Mouse (Mus musculus) hindbrain, embryonic 16.5 days (tissue): ENCODE results near the gene Mrpl14. TPM values are rescaled to one million over a fixed set of nuclear protein-coding genes. Genes with fewer than 3 reads are reported as not detected.

Experiments used
- ATAC-seq: fragments of 200-750 bp; cut with Nextera tagmentation; 2 replicates; pipeline ENCODE4 v1.8.0; 2017; ENCODE audit warnings: moderate TSS enrichment, moderate library complexity
- H3K27ac ChIP-seq: fragments of 300-500 bp; sonication (generic); 2 replicates; pipeline ENCODE4 v1.5.1; 2014; ENCODE audit warnings: low read depth, mild to moderate bottlenecking, control low read depth, low read length, moderate library complexity
- H3K27me3 ChIP-seq: fragments of 300-500 bp; sonication (generic); replicated peaks from 2 replicates; pipeline ENCODE4 v1.6.1; 2014; ENCODE audit warnings: low read length; ENCODE audit not compliant: control insufficient read depth, insufficient read depth
- H3K36me3 ChIP-seq: fragments of 300-500 bp; sonication (generic); 2 replicates; pipeline ENCODE4 v1.6.1; 2014; ENCODE audit warnings: mild to moderate bottlenecking, low read length, moderate library complexity, mixed read lengths; ENCODE audit not compliant: control insufficient read depth, insufficient read depth
- H3K4me1 ChIP-seq: fragments of 300-500 bp; sonication (generic); 2 replicates; pipeline ENCODE4 v1.6.1; 2014; ENCODE audit warnings: low read depth, low read length; ENCODE audit not compliant: control insufficient read depth, insufficient read depth
- H3K4me2 ChIP-seq: fragments of 300-500 bp; sonication (generic); 2 replicates; pipeline ENCODE4 v1.6.1; 2014; ENCODE audit warnings: mild to moderate bottlenecking, low read length, control low read depth, moderate library complexity
- H3K4me3 ChIP-seq: fragments of 300-500 bp; sonication (generic); 2 replicates; pipeline ENCODE4 v1.5.1; 2014; ENCODE audit warnings: mild to moderate bottlenecking, low read length, control low read depth, moderate library complexity
- H3K9ac ChIP-seq: fragments of 300-500 bp; sonication (generic); 2 replicates; pipeline ENCODE4 v1.6.1; 2014; ENCODE audit warnings: low read depth, mild to moderate bottlenecking, control low read depth, low read length, moderate library complexity
- H3K9me3 ChIP-seq: fragments of 300-500 bp; sonication (generic); 2 replicates; pipeline ENCODE4 v1.6.1; 2014; ENCODE audit warnings: mild to moderate bottlenecking, low read length, moderate library complexity; ENCODE audit not compliant: control insufficient read depth
- WGBS: fragments of 180-500 bp; shearing (Covaris S2); extraction: QIAGEN DNeasy Blood & Tissue Kit; methylation state at CpG from one replicate; pipeline ENCODE4 v1.1.7; 2014; 5-methylcytosine and 5-hydroxymethylcytosine counted together
- polyA plus RNA-seq: library from polyadenylated mRNA; unstranded; fragments of >200 nt; fragmentation: Nextera tagmentation; extraction: Ambion mirVana; gene quantifications from 2 replicates; pipeline ENCODE4 v1.2.1, GENCODE M21; 2015

Mrpl14 gene
- polyA plus RNA-seq, 1 experiment from 2014 or later, result 134 TPM

DNA sequence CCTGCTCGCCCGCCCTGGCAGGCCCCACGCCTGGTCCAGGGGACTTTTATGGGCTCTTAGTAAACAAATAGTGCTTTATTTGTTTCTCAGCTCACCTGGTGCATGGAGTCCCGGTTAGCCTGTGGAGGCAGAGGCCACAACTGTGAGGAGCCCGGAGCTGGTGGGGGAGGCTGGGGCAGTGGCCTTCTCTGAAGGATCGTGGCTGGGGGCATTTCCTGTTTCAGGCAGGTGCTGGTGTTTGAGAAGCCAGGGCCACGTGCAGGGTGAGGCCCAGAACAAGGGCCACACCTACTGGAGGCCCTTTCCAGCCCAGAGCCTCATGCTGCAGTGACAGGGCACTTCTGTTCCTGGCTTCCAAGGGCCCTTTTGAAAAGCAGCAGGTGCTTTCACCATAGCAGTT is 40.1 kb downstream of the Mrpl14 start:
- WGBS, result 80% methylated on average over 7 of the region's 7 CpGs
- Histone ChIP-seq H3K9me3 (no peaks in the 10 kb centered on the region), H3K36me3 (no peaks in the 10 kb centered on the region), H3K4me3 (no peak overlapping the region), H3K4me1 (peaks cover 12% of the 10 kb centered on the region), H3K9ac (no peak overlapping the region), H3K4me2 (no peak overlapping the region), H3K27me3 (no peaks in the 10 kb centered on the region; the same call in 1 of the 2 replicates), H3K27ac (no peak overlapping the region)
- no peak for ATAC-seq

DNA sequence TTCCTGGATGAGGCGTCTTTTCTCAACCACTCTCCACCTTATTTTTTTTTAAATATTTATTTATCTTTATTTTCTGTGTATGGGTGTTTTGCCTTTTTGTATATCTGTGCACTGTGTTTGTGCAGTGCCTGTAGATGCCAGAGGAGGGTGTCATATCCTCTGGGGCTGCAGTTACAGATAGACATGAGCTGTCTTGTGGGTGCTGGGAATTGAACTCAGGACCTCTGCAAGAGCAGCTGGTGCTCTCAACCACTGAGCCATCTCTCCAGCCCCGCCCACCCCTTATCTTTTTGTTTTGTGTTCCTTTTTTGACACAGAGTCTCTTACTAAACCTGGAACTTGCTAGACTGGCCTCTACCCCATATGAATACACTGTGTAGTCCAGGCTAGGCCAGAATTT is 41.4 kb downstream of the Mrpl14 start:
- ATAC-seq, result no peak
- Histone ChIP-seq H3K27me3 (no peaks in the 10 kb centered on the region; the same call in 1 of the 2 replicates), H3K9ac (no peak overlapping the region), H3K4me3 (no peak overlapping the region), H3K4me1 (peaks cover 10% of the 10 kb centered on the region), H3K4me2 (no peak overlapping the region), H3K27ac (no peak overlapping the region), H3K9me3 (no peaks in the 10 kb centered on the region), H3K36me3 (no peaks in the 10 kb centered on the region)
- 93% methylated on average over 2 of the region's 2 CpGs for WGBS

DNA sequence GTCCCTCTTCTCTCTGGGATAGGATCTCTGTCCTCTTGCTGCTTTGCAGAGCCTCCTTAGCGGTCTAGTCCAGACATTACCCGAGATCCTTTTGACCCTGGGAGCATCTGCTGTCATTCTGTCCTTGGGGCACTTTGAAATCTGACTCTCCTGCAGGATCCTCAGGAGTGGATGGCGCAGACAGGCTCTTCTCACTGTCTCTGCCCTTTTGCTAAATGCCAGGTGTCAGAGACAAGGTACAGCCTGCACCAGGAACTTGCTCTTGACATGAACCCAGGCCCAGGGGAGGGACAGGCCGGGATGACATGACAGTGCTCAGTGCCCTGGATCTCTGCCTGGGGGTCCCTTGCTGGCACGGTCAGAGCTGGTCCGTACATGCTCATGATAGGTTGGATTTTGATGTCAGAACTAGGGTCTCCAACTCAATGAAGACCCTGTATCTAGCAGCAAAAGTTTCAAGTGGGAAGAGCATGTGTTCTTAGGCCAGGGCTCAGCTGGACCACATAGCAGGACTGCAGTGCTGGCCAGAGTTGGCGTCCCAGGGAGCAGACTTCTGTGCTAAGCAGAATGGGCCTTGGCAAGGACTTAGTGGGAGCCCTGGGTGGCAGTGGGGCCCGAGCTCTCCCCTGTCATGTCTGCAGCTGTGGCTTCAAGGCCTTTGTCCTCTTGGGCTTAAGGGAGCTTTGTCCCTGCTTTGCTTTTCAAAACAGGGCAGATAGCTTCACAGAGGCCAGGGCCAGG is 42.0 kb downstream of the Mrpl14 start:
- H3K27me3 ChIP-seq, result no peaks in the 10 kb centered on the region; the same call in 1 of the 2 replicates
- WGBS, result 64% methylated on average over 8 of the region's 8 CpGs
- H3K4me1 ChIP-seq, result peaks cover 5% of the 10 kb centered on the region
- no peak for ATAC-seq
- H3K36me3 ChIP-seq, result no peaks in the 10 kb centered on the region
- H3K9me3 ChIP-seq, result no peaks in the 10 kb centered on the region
- no peak overlapping the region for H3K4me2 ChIP-seq
- H3K4me3 ChIP-seq, result no peak overlapping the region
- H3K27ac ChIP-seq, result no peak overlapping the region
- no peak overlapping the region for H3K9ac ChIP-seq

DNA sequence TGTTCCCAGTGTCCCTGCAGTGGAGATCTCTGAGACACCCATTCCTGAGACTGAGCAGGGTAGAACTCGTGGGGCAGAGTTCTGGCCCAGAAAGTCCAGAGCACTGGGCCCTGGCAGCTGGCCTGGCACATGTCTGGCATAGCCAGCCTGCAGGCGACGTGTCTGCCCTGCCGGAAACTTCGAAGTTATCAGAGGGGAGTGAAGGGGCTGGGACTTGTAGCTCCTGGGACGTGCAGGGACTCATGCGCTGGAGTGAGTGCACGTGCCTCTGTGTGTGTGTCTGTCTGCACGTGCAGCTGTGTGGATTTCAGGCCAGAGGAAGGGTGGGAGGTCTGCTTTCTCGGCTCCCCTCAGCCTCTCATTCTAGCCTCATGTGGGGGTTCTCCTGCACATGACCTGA is 43.3 kb downstream of the Mrpl14 start:
- H3K4me1 ChIP-seq, result peaks cover 10% of the 10 kb centered on the region
- no peak overlapping the region for H3K4me2 ChIP-seq
- H3K27me3 ChIP-seq, result no peaks in the 10 kb centered on the region; the same call in 1 of the 2 replicates
- no peaks in the 10 kb centered on the region for H3K36me3 ChIP-seq
- no peak for ATAC-seq
- no peak overlapping the region for H3K4me3 ChIP-seq
- no peak overlapping the region for H3K9ac ChIP-seq
- WGBS, result 62% methylated on average over 10 of the region's 10 CpGs
- H3K27ac ChIP-seq, result no peak overlapping the region
- no peaks in the 10 kb centered on the region for H3K9me3 ChIP-seq

DNA sequence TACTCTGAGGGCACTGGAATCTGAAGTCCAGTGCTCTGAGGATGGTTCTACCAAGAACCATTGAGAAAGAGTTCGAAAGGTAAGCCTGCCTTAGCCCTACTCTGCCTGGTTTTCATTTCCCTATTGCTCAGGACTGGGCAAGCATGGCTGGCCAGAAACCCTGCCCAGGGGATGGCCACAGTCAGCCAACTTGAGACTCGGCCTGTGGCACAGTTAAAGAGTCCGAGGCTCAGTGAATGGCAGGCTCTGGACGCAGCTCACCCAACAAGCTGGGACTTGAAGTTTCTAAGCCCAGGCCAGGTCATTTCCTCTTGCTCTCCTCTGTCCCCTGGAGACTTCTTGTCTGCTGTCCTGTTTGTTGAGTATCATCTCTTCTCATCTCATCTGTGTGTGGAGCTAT is 44.6 kb downstream of the Mrpl14 start:
- no peaks in the 10 kb centered on the region for H3K36me3 ChIP-seq
- 95% methylated on average over 4 of the region's 4 CpGs for WGBS
- H3K9ac ChIP-seq, result no peak overlapping the region
- ATAC-seq, result no peak
- H3K27ac ChIP-seq, result no peak overlapping the region
- peaks cover 23% of the 10 kb centered on the region for H3K4me1 ChIP-seq
- no peak overlapping the region for H3K4me2 ChIP-seq
- H3K27me3 ChIP-seq, result no peaks in the 10 kb centered on the region; the same call in 1 of the 2 replicates
- no peaks in the 10 kb centered on the region for H3K9me3 ChIP-seq
- H3K4me3 ChIP-seq, result no peak overlapping the region

DNA sequence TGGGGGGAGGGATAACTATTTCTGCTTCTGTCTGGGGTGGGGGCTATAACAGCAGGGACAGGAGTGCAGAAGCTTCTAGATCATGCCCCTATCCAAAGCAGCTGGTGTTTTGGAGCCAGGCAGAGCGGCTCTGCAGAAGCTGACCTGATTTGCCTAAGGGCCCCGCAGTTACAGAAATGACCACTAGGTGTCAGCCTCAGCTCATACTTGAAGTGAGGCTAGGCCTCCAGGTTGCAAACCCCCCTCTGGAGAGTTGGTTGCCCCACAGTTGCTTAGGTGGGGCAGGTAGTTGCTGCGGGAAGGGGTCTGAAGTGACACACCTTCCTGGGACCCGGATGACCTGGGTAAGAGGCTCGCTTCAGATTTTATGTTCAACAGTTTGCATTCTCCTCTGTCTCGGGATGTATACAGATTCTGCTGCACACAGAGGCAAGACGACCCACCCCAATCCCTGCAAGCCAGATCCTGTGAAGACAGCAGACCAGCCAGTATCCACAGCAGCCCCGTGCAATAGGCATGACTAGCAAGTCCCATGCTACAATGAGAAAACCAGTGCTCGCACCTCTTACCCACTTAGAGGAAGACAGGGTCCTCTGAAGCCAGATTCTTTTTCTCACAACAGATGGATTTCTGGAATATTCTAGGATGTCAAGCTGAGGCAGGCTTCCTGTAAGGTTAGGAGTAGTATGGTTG is 45.2 kb downstream of the Mrpl14 start:
- Histone ChIP-seq H3K9me3 (no peaks in the 10 kb centered on the region), H3K27me3 (no peaks in the 10 kb centered on the region; the same call in 1 of the 2 replicates), H3K36me3 (no peaks in the 10 kb centered on the region), H3K4me1 (peaks cover 29% of the 10 kb centered on the region), H3K9ac (no peak overlapping the region), H3K27ac (no peak overlapping the region), H3K4me3 (no peak overlapping the region), H3K4me2 (no peak overlapping the region; the same call in 1 of the 2 replicates)
- ATAC-seq, result 0 out of 2 replicates have a peak, but pooled peaks have one; percentile 13
- WGBS, result 26% methylated on average over 9 of the region's 9 CpGs

DNA sequence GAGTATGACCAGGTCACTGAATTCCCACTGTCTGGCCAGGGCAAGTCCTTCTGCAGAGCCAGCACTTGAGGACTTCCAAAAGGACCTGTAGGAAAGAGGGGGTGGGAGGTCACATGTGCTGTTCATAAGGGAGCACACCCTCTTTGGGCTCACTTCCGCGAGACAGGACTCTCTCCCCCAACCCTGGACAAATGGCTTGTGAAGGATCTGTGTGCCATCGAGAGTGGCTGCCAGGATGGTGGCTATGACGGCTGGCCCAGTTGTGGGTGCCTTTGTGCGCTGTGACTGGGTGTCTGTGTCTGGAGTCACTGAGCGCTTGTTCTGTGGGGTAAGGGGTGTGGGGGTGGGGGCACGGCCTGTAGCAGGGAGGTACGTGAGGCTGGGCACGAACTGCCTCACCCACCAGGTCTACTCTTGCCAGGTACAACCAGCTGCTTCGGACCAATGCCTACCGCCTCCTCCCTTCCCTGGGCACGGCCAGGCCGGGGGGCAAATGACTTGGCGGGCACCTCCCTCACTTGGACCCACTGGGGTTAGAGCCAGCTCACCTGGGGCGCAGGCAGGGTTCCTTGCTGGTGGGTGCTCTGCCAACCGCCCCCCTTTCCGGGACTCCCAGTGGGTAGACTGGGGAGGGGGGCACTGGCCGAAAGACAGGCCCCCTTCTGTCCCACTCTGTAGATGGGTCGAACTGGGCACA is 47.1 kb downstream of the Mrpl14 start:
- Histone ChIP-seq H3K36me3 (no peaks in the 10 kb centered on the region), H3K9ac (peak overlapping the region; percentile 72), H3K4me3 (no peak overlapping the region; the same call in 1 of the 2 replicates), H3K4me2 (peak overlapping the region; percentile 93), H3K9me3 (no peaks in the 10 kb centered on the region), H3K27me3 (no peaks in the 10 kb centered on the region; the same call in 1 of the 2 replicates), H3K27ac (peak overlapping the region; percentile 75; the same call in 1 of the 2 replicates), H3K4me1 (peaks cover 32% of the 10 kb centered on the region)
- 44% methylated on average over 18 of the region's 19 CpGs for WGBS
- ATAC-seq, result peak; percentile 16; the same call in 1 of the 2 replicates

DNA sequence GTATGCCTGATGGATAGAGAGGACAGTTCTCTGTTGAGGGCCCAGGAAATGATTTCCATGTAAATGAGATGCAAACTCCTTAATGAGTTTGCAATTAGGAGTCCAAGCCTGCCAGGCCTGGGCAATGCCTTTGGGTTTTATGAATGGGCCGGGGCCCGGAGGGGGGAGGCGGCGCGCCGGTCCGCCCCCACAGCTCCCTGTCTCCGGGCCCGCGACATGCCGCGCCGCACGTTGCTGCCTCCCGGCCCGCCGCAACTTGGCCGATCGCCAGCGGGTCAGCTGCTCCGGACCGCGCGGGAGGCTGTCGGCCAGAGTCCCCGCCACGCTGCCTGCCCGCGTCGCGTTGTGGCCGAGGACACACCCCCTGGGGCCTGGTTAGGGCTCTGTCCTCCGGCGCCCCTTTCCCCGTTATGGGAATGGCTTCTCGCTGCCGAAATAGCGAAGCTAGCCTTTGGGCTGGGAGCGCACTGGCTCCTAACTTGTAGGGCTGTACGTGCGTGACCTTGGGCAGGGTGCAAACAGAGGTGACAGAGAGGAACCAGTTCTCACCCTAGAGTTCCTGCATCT is 47.7 kb downstream of the Mrpl14 start, which contains the start of gene 1600014C23Rik:
1600014C23Rik (minus strand) TSS at position 110 of the 567 bp plus-strand sequence.
- Histone ChIP-seq H3K27me3 (no peaks in the 10 kb centered on the region; the same call in 1 of the 2 replicates), H3K4me1 (peaks cover 32% of the 10 kb centered on the region), H3K9me3 (no peaks in the 10 kb centered on the region), H3K9ac (peak within 1 kb of the TSS; percentile 72), H3K27ac (peak within 1 kb of the TSS; percentile 75), H3K4me3 (peak within 1 kb of the TSS; percentile 39), H3K36me3 (no peaks in the 10 kb centered on the region), H3K4me2 (peak within 1 kb of the TSS; percentile 93)
- WGBS, result 2% methylated on average over 34 of the region's 41 CpGs
- ATAC-seq, result peak; percentile 62
